Mouse (Mus musculus) heart, adult 2 months (tissue): ENCODE measurements around the gene Myh7b.

ENCODE experiments used
- CTCF ChIP-seq: fragments of 200-600 bp; IDR thresholded peaks from 2 replicates; pipeline ENCODE4 v1.8.1; 2022; ENCODE audit warnings: antibody characterized with exemption, mild to moderate bottlenecking, moderate library complexity
- EP300 ChIP-seq: fragments of 200-500 bp; IDR thresholded peaks from 2 replicates; pipeline ENCODE4 v1.6.1; 2011; ENCODE audit warnings: low read depth, low read length, control low read depth; ENCODE audit not compliant: insufficient read depth
- POLR2A ChIP-seq: fragments of 200-500 bp; IDR thresholded peaks from 2 replicates; pipeline ENCODE4 v1.6.1; 2011; ENCODE audit warnings: mild to moderate bottlenecking, low read depth, low read length, control low read depth; ENCODE audit not compliant: insufficient read depth

- no peak for TF ChIP-seq POLR2A
- TF ChIP-seq CTCF, result no peak
- no peak for TF ChIP-seq EP300
These were observed 26.4 kb downstream of the Myh7b start for GRCm38 (mm10) chr2:155637411-155637810.
